Mouse (Mus musculus) left cerebral cortex, adult 11 months (tissue): ENCODE measurements around the gene Rpgrip1l.

Experiments used
- DNase-seq: peaks from one replicate; pipeline ENCODE4 v3.0.0; 2022; ENCODE audit warnings: low spot score

Gene Rpgrip1l

GRCm38 (mm10) chr8:91201184-91201583 lies 111.9 kb downstream of the Rpgrip1l start:
- DNase-seq = no peak

GRCm38 (mm10) chr8:91199876-91200275 lies 113.2 kb downstream of the Rpgrip1l start, which contains the start of gene Aktip:
TSS of gene Aktip (minus strand) at chr8:91199976.
- no peak for DNase-seq

- DNase-seq = no peak
Observed at GRCm38 (mm10) chr8:91198036-91198435, 115.0 kb downstream of the Rpgrip1l start.

GRCm38 (mm10) chr8:91197233-91197632 lies 115.8 kb downstream of the Rpgrip1l start:
- no peak for DNase-seq

- DNase-seq = no peak
Observed at GRCm38 (mm10) chr8:91196661-91197060, 116.4 kb downstream of the Rpgrip1l start.

- no peak for DNase-seq
Observed at GRCm38 (mm10) chr8:91194081-91194480, 119.0 kb downstream of the Rpgrip1l start.

GRCm38 (mm10) chr8:91192941-91193340 lies 120.1 kb downstream of the Rpgrip1l start:
- no peak for DNase-seq

GRCm38 (mm10) chr8:91190816-91191340 lies 122.2 kb downstream of the Rpgrip1l start:
- peak; percentile 23 for DNase-seq

GRCm38 (mm10) chr8:91188152-91188551 lies 124.9 kb downstream of the Rpgrip1l start:
- DNase-seq = no peak

- DNase-seq = no peak
Observed at GRCm38 (mm10) chr8:91186372-91186771, 126.7 kb downstream of the Rpgrip1l start.

- DNase-seq = no peak
Observed at GRCm38 (mm10) chr8:91177708-91178107, 135.4 kb downstream of the Rpgrip1l start.

GRCm38 (mm10) chr8:91176176-91176575 lies 136.9 kb downstream of the Rpgrip1l start:
- no peak for DNase-seq

GRCm38 (mm10) chr8:91171605-91172004 lies 141.5 kb downstream of the Rpgrip1l start:
- DNase-seq = no peak

GRCm38 (mm10) chr8:91170914-91171313 lies 142.1 kb downstream of the Rpgrip1l start:
- DNase-seq = no peak

- no peak for DNase-seq
Observed at GRCm38 (mm10) chr8:91170152-91170551, 142.9 kb downstream of the Rpgrip1l start.
